In the genomic region with DNA sequence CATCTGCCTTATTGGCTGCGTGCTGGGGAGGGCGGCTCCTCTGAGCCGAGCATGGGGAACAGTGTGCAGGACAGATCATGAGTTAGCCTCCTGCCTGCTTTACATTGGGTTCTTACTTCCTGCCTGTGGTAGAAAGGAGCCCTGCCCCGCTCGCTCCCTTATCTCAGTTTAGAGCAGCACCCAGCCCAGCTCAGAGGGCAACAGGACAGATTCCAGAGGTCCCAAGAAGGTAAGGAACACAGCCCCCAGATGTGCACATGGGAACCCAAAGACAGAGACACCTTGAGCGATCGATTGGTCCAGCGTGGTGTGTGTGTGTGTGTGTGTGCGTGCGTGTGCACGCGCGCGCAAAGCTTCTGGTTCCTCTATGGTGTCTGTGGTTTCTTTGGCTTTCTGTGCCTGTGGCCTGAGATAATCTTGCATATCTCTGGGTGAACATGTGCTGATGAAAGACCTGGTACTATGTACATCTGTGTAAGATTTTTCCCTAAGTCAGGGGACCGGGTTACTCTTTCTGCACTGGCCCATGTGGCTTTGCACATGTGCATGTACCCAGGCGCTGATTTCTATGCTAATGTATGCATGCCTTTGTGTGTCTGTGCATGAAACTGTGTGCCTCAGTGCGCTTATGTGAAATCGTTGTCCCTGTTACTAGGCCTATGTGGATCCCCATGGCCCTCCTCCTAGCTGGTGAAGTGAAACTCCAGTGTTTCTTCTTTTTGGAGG, we compare ENCODE assay signal across 9 mouse cellular contexts. TPM values are rescaled to one million over a fixed set of nuclear protein-coding genes. Genes with fewer than 3 reads are reported as not detected.
DNase-seq lines count a peak whose midpoint lies in the region; ATAC-seq and TF ChIP-seq lines count a peak whose summit lies in the region.
"Had no signal": no experiment of that assay in that cellular context is flagged by ENCODE, and none has a peak within 500 bp of the region (broad histone marks: within the 10 kb centered on the region; RNA-seq: fewer than 3 reads in every experiment).

No protein-coding gene starts in this region.

- no peaks in the 10 kb centered on the region for H3K4me1 ChIP-seq in kidney, adult 2 months (ENCODE audit: control insufficient read depth, insufficient read depth, low read length)
- peaks cover 11% of the 10 kb centered on the region for H3K4me1 ChIP-seq in midbrain, embryonic 13.5 days (replicated peaks)

- TF ChIP-seq POLR2A in kidney, adult 2 months (IDR thresholded peaks at IDR 0.05; ENCODE audit: low read depth, low read length): no peak

- peak; percentile 79 for ATAC-seq in inflammation-experienced regulatory T-cells, adult 6 months
- ATAC-seq in midbrain, embryonic 13.5 days: peak; percentile 84

- no peak overlapping the region for H3K4me2 ChIP-seq in midbrain, embryonic 13.5 days (replicated peaks)

- H3K27me3 ChIP-seq in kidney, adult 2 months (replicated peaks; ENCODE audit: control insufficient read depth, insufficient read depth, low read length): no peaks in the 10 kb centered on the region
- H3K27me3 ChIP-seq in midbrain, embryonic 13.5 days: no peaks in the 10 kb centered on the region

- H3K9me3 ChIP-seq in midbrain, embryonic 13.5 days: no peaks in the 10 kb centered on the region

- no peak overlapping the region for H3K27ac ChIP-seq in kidney, adult 2 months (ENCODE audit: insufficient read depth, low read depth, low read length)
- peak overlapping the region; percentile 77 for H3K27ac ChIP-seq in midbrain, embryonic 13.5 days

- H3K36me3 ChIP-seq in kidney, adult 2 months (ENCODE audit: control insufficient read depth, insufficient read depth, low read length): no peaks in the 10 kb centered on the region
- H3K36me3 ChIP-seq in midbrain, embryonic 13.5 days: no peaks in the 10 kb centered on the region

- H3K9ac ChIP-seq in midbrain, embryonic 13.5 days (replicated peaks): no peak overlapping the region

- DNase-seq in kidney, adult 2 months: peak; percentile 19
- DNase-seq in kidney, adult 18-20 months: no peak
- peak; percentile 76 for DNase-seq in c-Kit-positive CD71-positive TER-119-positive erythroid progenitor cells, embryonic 14.5 days (ENCODE audit: low spot score)
- peak; percentile 76 for DNase-seq in thymus, postnatal 14 days
- no peak for DNase-seq in gastrocnemius, adult 8-10 months (ENCODE audit: low spot score in 2 of 2)
- DNase-seq in right cerebral cortex, postnatal 4 days: no peak

- no peak for TF ChIP-seq CTCF in kidney, adult 2 months (conservative IDR thresholded peaks at IDR 0.05; ENCODE audit: insufficient read depth, insufficient read length, low read depth, low read length)

- 84% methylated on average over 18 of the region's 18 CpGs for WGBS in kidney, adult 2 months
- WGBS in midbrain, embryonic 13.5 days: 79% methylated on average over 18 of the region's 18 CpGs

- no peak overlapping the region for H3K4me3 ChIP-seq in kidney, adult 2 months (ENCODE audit: insufficient read depth, low read depth, low read length)
- no peak overlapping the region for H3K4me3 ChIP-seq in midbrain, embryonic 13.5 days (replicated peaks)
- H3K4me3 ChIP-seq: myocyte had no signal

RNA-seq across cellular contexts. Expression of gene Lpar5, which starts 3.6 kb away (rescaled TPM):
- 2.9 and 3.5 TPM in 2 replicates for polyA plus RNA-seq in kidney, adult 2 months (2012; rRNA removed)
- 10 to 100 TPM; 10.4 to 19.3 (median 12.1) TPM for polyA plus RNA-seq in inflammation-experienced regulatory T-cells, adult 6 months (2017; shearing (Covaris generic))
- polyA plus RNA-seq in midbrain, embryonic 13.5 days (2015; fragmentation: Nextera tagmentation; extraction: Ambion mirVana): 0.34 and 0.37 TPM in 2 replicates
- under 1 TPM in 1 of 4 experiments, not detected in 3; 0.20 TPM for total RNA-seq in gastrocnemius, adult 8-10 months (2022)
- polyA plus RNA-seq: myocyte had no signal

RNA-seq across cellular contexts. Expression of gene Acrbp, which starts 21.8 kb away (rescaled TPM):
- 14.3 and 18.9 TPM in 2 replicates for polyA plus RNA-seq in kidney, adult 2 months (2012; rRNA removed)
- 10 to 100 TPM in 2 of 3 experiments, 1 to 10 TPM in 1; 5.6 to 23.2 (median 17.7) TPM for polyA plus RNA-seq in inflammation-experienced regulatory T-cells, adult 6 months (2017; shearing (Covaris generic))
- polyA plus RNA-seq in midbrain, embryonic 13.5 days (2015; fragmentation: Nextera tagmentation; extraction: Ambion mirVana): 15.8 and 19.7 TPM in 2 replicates
- total RNA-seq in gastrocnemius, adult 8-10 months (2022): 1 to 10 TPM in 3 of 4 experiments, under 1 TPM in 1; 0.97 to 2.5 (median 1.5) TPM

RNA-seq across cellular contexts. Expression of gene Chd4, which starts 24.4 kb away (rescaled TPM):
- polyA plus RNA-seq in kidney, adult 2 months (2012; rRNA removed): 43.6 and 57.7 TPM in 2 replicates
- 10 to 100 TPM; 47.0 to 76.3 (median 61.6) TPM for polyA plus RNA-seq in inflammation-experienced regulatory T-cells, adult 6 months (2017; shearing (Covaris generic))
- polyA plus RNA-seq in midbrain, embryonic 13.5 days (2015; fragmentation: Nextera tagmentation; extraction: Ambion mirVana): 133 and 138 TPM in 2 replicates
- total RNA-seq in gastrocnemius, adult 8-10 months (2022): 10 to 100 TPM; 72.6 to 77.3 (median 74.3) TPM

RNA-seq across cellular contexts. Expression of gene Ing4, which starts 31.8 kb away (rescaled TPM):
- 39.1 and 39.2 TPM in 2 replicates for polyA plus RNA-seq in kidney, adult 2 months (2012; rRNA removed)
- 10 to 100 TPM; 39.9 to 61.7 (median 46.2) TPM for polyA plus RNA-seq in inflammation-experienced regulatory T-cells, adult 6 months (2017; shearing (Covaris generic))
- polyA plus RNA-seq in midbrain, embryonic 13.5 days (2015; fragmentation: Nextera tagmentation; extraction: Ambion mirVana): 195 and 201 TPM in 2 replicates
- total RNA-seq in gastrocnemius, adult 8-10 months (2022): 10 to 100 TPM; 19.8 to 22.3 (median 20.7) TPM

Comparison
In these comparisons a context has a peak if more than half of its experiments do, and no peak if none do; other contexts are left out.
1. DNase-seq: peak in kidney, adult 2 months (single experiment), c-Kit-positive CD71-positive TER-119-positive erythroid progenitor cells, embryonic 14.5 days (single experiment) and thymus, postnatal 14 days (single experiment); none in kidney, adult 18-20 months (single experiment), gastrocnemius, adult 8-10 months (0 of 2) and right cerebral cortex, postnatal 4 days (single experiment).